Mouse (Mus musculus) CH12.LX (cell line): ENCODE results near the gene Troap. TPM values are rescaled to one million over a fixed set of nuclear protein-coding genes. Genes with fewer than 3 reads are reported as not detected.

Experiments used
- DNase-seq: peaks from one replicate; pipeline ENCODE4 v3.0.0-alpha.2; 2013; ENCODE audit errors: extremely low read depth
- H3K27ac ChIP-seq: 2 replicates; pipeline ENCODE4 v1.5.1; 2012; ENCODE audit warnings: low read depth, mild to moderate bottlenecking, control low read depth, moderate library complexity; ENCODE audit not compliant: insufficient read depth
- H3K27me3 ChIP-seq: replicated peaks from 2 replicates; pipeline ENCODE3; 2012; ENCODE audit warnings: inconsistent platforms
- H3K36me3 ChIP-seq, 2 experiments: replicated peaks in 1 of 2; 2 replicates each; pipeline versions ENCODE3 to v1.6.1; 2012; ENCODE audit warnings: inconsistent platforms in 1 of 2, low read length in 1 of 2, mild to moderate bottlenecking in 1 of 2, mixed read lengths in 1 of 2, moderate library complexity in 1 of 2; ENCODE audit not compliant: control insufficient read depth in 1 of 2, insufficient read depth in 1 of 2
- H3K4me1 ChIP-seq, 2 experiments: 2 replicates each; pipeline ENCODE4 v1.6.1; 2012; ENCODE audit warnings: inconsistent platforms in 1 of 2, moderate library complexity in 1 of 2; ENCODE audit not compliant: insufficient read depth in 2 of 2, control insufficient read depth in 1 of 2
- H3K4me2 ChIP-seq: 2 replicates; pipeline ENCODE4 v1.6.1; 2012; ENCODE audit warnings: low read depth, mild to moderate bottlenecking, control low read depth; ENCODE audit not compliant: poor library complexity, insufficient read depth, severe bottlenecking
- H3K4me3 ChIP-seq, 3 experiments: fragments of 150-350 bp in 1 of 3; sonication (generic) in 1 of 3; replicated peaks in 1 of 3; 2 replicates each; pipeline versions ENCODE3 to v1.5.1; 2011 to 2012; ENCODE audit warnings: low read depth in 2 of 3, low read length in 2 of 3, mild to moderate bottlenecking in 2 of 3, moderate library complexity in 2 of 3, control low read depth in 1 of 3, improper control_type of control experiment in 1 of 3, inconsistent platforms in 1 of 3, mixed read lengths in 1 of 3; ENCODE audit not compliant: poor library complexity in 1 of 3
- H3K79me2 ChIP-seq: replicated peaks from 2 replicates; pipeline ENCODE4 v1.6.1; 2012; ENCODE audit warnings: mild to moderate bottlenecking, moderate library complexity; ENCODE audit not compliant: control insufficient read depth, poor library complexity, insufficient read depth, severe bottlenecking; ENCODE audit errors: extremely low read depth
- H3K9ac ChIP-seq: 2 replicates; pipeline ENCODE4 v1.6.1; 2012; ENCODE audit warnings: low read depth, mild to moderate bottlenecking, control low read depth, moderate library complexity; ENCODE audit not compliant: insufficient read depth
- H3K9me3 ChIP-seq: replicated peaks from 2 replicates; pipeline ENCODE3; 2012; ENCODE audit warnings: low read length, inconsistent platforms, mixed read lengths
- EP300 ChIP-seq: IDR thresholded peaks from 2 replicates; pipeline ENCODE4 v1.6.1; 2011; ENCODE audit warnings: low read length, improper control_type of control experiment
- GABPA ChIP-seq: IDR thresholded peaks from 2 replicates; pipeline ENCODE4 v1.6.1; 2012; ENCODE audit warnings: low read depth, low read length, improper control_type of control experiment, inconsistent platforms; ENCODE audit not compliant: insufficient replicate concordance
- JUN ChIP-seq: IDR thresholded peaks from 2 replicates; pipeline ENCODE4 v1.6.1; 2011; ENCODE audit warnings: low read depth, mild to moderate bottlenecking, low read length, improper control_type of control experiment, moderate library complexity; ENCODE audit not compliant: insufficient read depth
- MAZ ChIP-seq: IDR thresholded peaks from 2 replicates; pipeline ENCODE4 v1.6.1; 2012; ENCODE audit warnings: low read depth, mild to moderate bottlenecking, inconsistent platforms, low read length, improper control_type of control experiment, moderate library complexity
- MEF2A ChIP-seq: IDR thresholded peaks from 2 replicates; pipeline ENCODE4 v1.6.1; 2014; ENCODE audit warnings: low read depth, mild to moderate bottlenecking, inconsistent platforms, low read length, improper control_type of control experiment, borderline replicate concordance
- MXI1 ChIP-seq: IDR thresholded peaks from 2 replicates; pipeline ENCODE4 v1.6.1; 2011; ENCODE audit warnings: mild to moderate bottlenecking, low read depth, low read length, improper control_type of control experiment
- NELFE ChIP-seq: IDR thresholded peaks from 2 replicates; pipeline ENCODE4 v1.6.1; 2011; ENCODE audit warnings: low read depth, low read length, improper control_type of control experiment
- NRF1 ChIP-seq: IDR thresholded peaks from 2 replicates; pipeline ENCODE4 v1.6.1; 2014; ENCODE audit warnings: low read depth, mild to moderate bottlenecking, inconsistent platforms, low read length, improper control_type of control experiment, moderate library complexity
- POLR2A ChIP-seq: IDR thresholded peaks from 2 replicates; pipeline ENCODE4 v1.6.1; 2011; ENCODE audit warnings: low read depth, mild to moderate bottlenecking, improper control_type of control experiment, low read length
- POLR2AphosphoS2 ChIP-seq: IDR thresholded peaks from 2 replicates; pipeline ENCODE4 v1.6.1; 2011; ENCODE audit warnings: low read depth, low read length, improper control_type of control experiment
- RCOR1 ChIP-seq: conservative IDR thresholded peaks from 2 replicates; pipeline ENCODE4 v1.6.1; 2012; ENCODE audit warnings: low read depth, mild to moderate bottlenecking, inconsistent platforms, low read length, improper control_type of control experiment
- SMC3 ChIP-seq: IDR thresholded peaks from 2 replicates; pipeline ENCODE4 v1.6.1; 2011; ENCODE audit warnings: low read depth, low read length, improper control_type of control experiment
- TBP ChIP-seq: conservative IDR thresholded peaks from 2 replicates; pipeline ENCODE4 v1.6.1; 2011; ENCODE audit warnings: low read depth, low read length, improper control_type of control experiment
- TCF12 ChIP-seq: IDR thresholded peaks from 2 replicates; pipeline ENCODE4 v1.6.1; 2014; ENCODE audit warnings: low read depth, mild to moderate bottlenecking, inconsistent platforms, low read length, improper control_type of control experiment
- ZNF384 ChIP-seq: IDR thresholded peaks from 2 replicates; pipeline ENCODE4 v1.6.1; 2012; ENCODE audit warnings: low read depth, low read length, improper control_type of control experiment, inconsistent platforms
- dilution Hi-C: fragments of 300-500 bp; cut with MboI; formaldehyde crosslinking; loops from 2 replicates; pipeline ENCODE4 v1.14.3; 2020; ENCODE audit warnings: low sequenced_read_pairs; ENCODE audit not compliant: extremely low pct_unique_long_range_greater_than_20kb, extremely low pct_ligation_motif_present
- in situ Hi-C: fragments of 300-500 bp; cut with MboI; formaldehyde crosslinking; loops from 3 replicates; pipeline ENCODE4 v1.14.3; 2019; ENCODE audit warnings: low sequenced_read_pairs, low pct_ligation_motif_present, low pct_unique_long_range_greater_than_20kb, mixed read lengths
- polyA plus RNA-seq: library from polyadenylated mRNA; unstranded; fragments of >175 nt; gene quantifications from 2 replicates; pipeline ENCODE4 v1.2.1, GENCODE M21; 2012; ENCODE audit warnings: low read depth; ENCODE audit not compliant: insufficient read length
- total RNA-seq, 2 experiments: library from RNA; depleted of rRNA; stranded (reverse); fragments of 300-350 nt in 1 of 2; fragments of >200 nt in 1 of 2; gene quantifications; 2 replicates each; pipeline ENCODE4 v1.2.3; 2012 to 2014

Troap gene
- total and polyA plus RNA-seq, 3 experiments: 17.8 to 74.2 (median 19.2) TPM

DNA sequence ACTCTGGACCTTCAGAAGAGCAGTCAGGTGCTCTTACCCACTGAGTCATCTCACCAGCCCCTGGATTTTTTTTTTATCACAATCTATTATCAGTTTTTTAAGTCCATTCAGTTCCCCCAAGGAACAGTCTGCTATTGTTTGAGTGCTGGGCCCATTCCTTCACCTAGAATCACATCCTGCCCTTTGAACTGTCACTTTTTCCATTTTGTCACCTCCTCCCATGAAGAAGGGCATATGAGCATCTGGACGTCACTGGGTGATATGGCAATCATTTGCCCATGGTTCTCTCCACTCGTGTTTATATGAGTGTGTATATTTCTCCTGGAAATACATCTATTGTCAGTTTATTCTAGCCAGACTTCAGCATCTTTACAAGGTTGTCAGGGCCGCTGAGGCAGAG, 33.5 kb downstream of the Troap start:
- Histone ChIP-seq H3K4me3 (no peak overlapping the region), H3K27me3 (no peaks in the 10 kb centered on the region), H3K4me1 (peaks cover 0 to 22% of the 10 kb centered on the region in 2 experiments; a peak in 2 of 4 replicates), H3K36me3 (peaks cover 2 to 25% of the 10 kb centered on the region in 2 experiments), H3K79me2 (no peaks in the 10 kb centered on the region), H3K27ac (no peak overlapping the region), H3K4me2 (no peak overlapping the region), H3K9me3 (peaks cover 3% of the 10 kb centered on the region), H3K9ac (no peak overlapping the region)
- dilution Hi-C loops (no loop called here), in situ Hi-C loops (no loop called here)
- DNase-seq: no peak
- no peak for TF ChIP-seq TCF12
- 0 out of 2 replicates have a peak, but pooled peaks have one; percentile 25 for TF ChIP-seq JUN

DNA sequence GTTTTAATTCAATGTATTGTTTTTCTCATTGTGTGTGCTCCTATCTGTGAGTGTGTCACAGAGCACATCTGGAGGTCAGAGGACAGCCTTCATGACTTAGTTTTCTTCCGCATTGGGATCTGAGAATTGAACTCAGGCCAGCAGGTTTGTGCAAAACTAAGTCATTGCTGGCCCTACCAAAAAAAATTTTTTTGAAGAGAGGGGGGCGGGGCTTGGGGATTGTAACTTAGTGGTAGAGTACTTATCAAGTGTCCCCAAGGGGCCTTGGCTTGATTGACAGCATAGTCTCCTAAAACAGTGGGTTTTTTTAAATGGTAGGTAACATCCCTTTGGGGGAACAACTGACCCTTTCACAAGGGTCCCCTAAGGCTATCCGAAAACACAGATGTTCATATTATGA, 36.8 kb downstream of the Troap start:
- Histone ChIP-seq H3K9me3 (peaks cover 2% of the 10 kb centered on the region), H3K27ac (no peak overlapping the region), H3K36me3 (peaks cover 2 to 11% of the 10 kb centered on the region in 2 experiments), H3K79me2 (no peaks in the 10 kb centered on the region), H3K4me3 (no peak overlapping the region), H3K9ac (no peak overlapping the region), H3K27me3 (no peaks in the 10 kb centered on the region), H3K4me2 (no peak overlapping the region), H3K4me1 (peaks cover 0 to 17% of the 10 kb centered on the region in 2 experiments; a peak in 2 of 4 replicates)
- DNase-seq: peak; percentile 40
- TF ChIP-seq MEF2A (no peak), POLR2A (no peak), TBP (no peak), SMC3 (no peak), EP300 (0 out of 2 replicates have a peak, but pooled peaks have one; percentile 40), GABPA (no peak), MAZ (no peak), RCOR1 (no peak), ZNF384 (peak; percentile 59), POLR2AphosphoS2 (no peak), NRF1 (no peak), TCF12 (no peak)
- in situ Hi-C loops (no loop called here), dilution Hi-C loops (no loop called here)

DNA sequence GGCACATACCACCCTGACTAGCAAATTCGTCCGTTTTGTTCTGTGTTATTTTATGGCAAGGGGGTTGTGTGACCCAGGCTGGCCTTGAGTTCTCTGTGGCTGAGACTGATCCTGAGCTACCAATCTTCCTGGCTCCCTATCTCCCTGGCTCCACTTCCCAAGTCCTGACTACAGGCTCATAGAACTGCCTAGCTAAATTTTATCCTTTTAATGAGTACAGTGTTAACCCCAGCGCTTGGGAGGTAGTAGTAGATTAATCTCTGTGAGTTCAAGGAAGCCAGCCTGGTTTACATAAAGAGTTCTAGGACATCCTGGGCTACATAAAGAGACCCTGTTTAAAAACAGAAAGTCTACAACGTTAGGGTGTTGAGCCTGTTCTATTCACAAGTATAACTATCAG, 37.4 kb downstream of the Troap start:
- no peak overlapping the region for H3K9ac ChIP-seq
- no peaks in the 10 kb centered on the region for H3K79me2 ChIP-seq
- peaks cover 2 to 9% of the 10 kb centered on the region in 2 experiments for H3K36me3 ChIP-seq
- no peak overlapping the region for H3K27ac ChIP-seq
- H3K4me1 ChIP-seq: peaks cover 0 to 17% of the 10 kb centered on the region in 2 experiments; a peak in 2 of 4 replicates
- in situ Hi-C loops (no loop called here), dilution Hi-C loops (no loop called here)
- no peaks in the 10 kb centered on the region for H3K9me3 ChIP-seq
- no peak overlapping the region for H3K4me2 ChIP-seq
- DNase-seq: no peak
- no peak for TF ChIP-seq TBP
- TF ChIP-seq MXI1: no peak
- no peak for TF ChIP-seq NELFE
- TF ChIP-seq POLR2AphosphoS2: no peak
- H3K27me3 ChIP-seq: no peaks in the 10 kb centered on the region
- H3K4me3 ChIP-seq: no peak overlapping the region
